Mouse (Mus musculus): ENCODE data around the gene Tpra1. TPM values are rescaled to one million over a fixed set of nuclear protein-coding genes. Genes with fewer than 3 reads are reported as not detected.
A peak's percentile ranks its signal among the peaks of the same experiment; 100 is the strongest.

Gene Tpra1
- polyA plus RNA-seq, 1 experiment from 2014 or later = 80.1 TPM

DNA sequence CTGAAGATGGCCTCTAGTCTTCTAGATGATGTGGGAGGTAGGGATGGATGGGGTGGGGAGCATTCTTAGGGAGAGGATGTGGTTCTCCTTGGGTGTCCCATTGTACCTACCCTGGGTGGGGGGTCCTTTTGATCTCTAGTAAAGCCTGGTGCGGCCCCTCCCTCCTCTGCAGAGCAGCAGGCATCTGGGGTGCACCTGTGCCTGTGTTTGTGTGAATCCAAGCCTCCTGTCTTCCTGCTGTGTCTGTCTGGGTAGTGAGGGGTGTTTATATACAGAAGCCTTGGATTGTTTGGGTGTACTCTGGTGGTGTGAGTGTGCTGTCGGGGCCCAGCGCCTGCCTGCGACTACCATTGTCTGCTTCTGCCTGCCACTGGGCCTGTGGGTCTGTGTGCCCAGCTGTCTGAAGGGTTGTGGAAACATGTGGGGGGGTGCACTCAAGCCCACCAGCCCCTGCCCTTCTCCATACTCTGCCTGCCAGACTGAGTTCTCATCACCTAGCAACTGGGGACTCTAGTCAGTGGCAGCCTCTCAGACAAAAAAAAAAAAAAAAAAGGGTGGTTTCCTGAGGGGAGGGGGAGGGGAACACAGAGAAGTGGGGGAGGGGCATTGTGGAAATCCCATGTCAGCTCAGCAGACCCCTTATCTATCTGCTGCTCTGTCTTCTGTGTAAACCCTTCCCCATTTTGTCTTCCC is 36.1 kb downstream of the Tpra1 start:
- Histone ChIP-seq H3K27me3 (ENCODE audit: control insufficient read depth, insufficient read depth, low read depth, low read length) (no peaks in the 10 kb centered on the region), H3K9me3 (ENCODE audit: control insufficient read depth, low read length) (no peaks in the 10 kb centered on the region), H3K4me2 (ENCODE audit: low read depth, low read length) (no peak overlapping the region), H3K27ac (ENCODE audit: low read length) (no peak overlapping the region), H3K4me3 (ENCODE audit: low read length) (no peak overlapping the region), H3K36me3 (ENCODE audit: control insufficient read depth, insufficient read depth, low read length) (no peaks in the 10 kb centered on the region), H3K9ac (ENCODE audit: low read length) (no peak overlapping the region), H3K4me1 (replicated peaks; ENCODE audit: control insufficient read depth, insufficient read depth, low read length) (peaks cover 28% of the 10 kb centered on the region)
- peak; percentile 32; the same call in 1 of the 2 replicates for ATAC-seq (ENCODE audit: low read depth)
- WGBS = 41% methylated on average over 4 of the region's 4 CpGs

DNA sequence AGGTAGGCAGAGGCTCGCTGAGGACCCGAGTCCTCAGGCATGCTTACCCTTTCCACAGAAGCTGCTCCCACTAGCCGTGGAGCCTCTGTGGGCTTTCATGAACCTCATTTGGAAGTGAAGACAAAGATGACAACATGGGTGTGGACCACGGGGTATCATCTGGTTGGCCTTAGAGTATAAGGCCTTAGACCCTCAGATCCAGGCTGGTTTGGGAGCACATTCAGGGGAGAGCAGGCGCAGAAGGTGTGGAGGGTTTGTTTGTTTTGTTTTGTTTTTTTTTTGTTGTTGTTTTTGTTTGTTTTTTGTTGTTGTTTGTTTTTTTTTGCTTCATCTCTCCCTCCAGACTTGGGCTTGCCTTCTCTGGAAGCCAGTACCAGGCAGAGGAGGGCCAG is 36.6 kb downstream of the Tpra1 start:
- Histone ChIP-seq H3K36me3 (ENCODE audit: control insufficient read depth, insufficient read depth, low read length) (no peaks in the 10 kb centered on the region), H3K4me3 (ENCODE audit: low read length) (no peak overlapping the region), H3K4me1 (replicated peaks; ENCODE audit: control insufficient read depth, insufficient read depth, low read length) (peaks cover 28% of the 10 kb centered on the region), H3K27ac (ENCODE audit: low read length) (peak overlapping the region; percentile 58; the same call in 1 of the 2 replicates), H3K9ac (ENCODE audit: low read length) (no peak overlapping the region), H3K27me3 (ENCODE audit: control insufficient read depth, insufficient read depth, low read depth, low read length) (no peaks in the 10 kb centered on the region), H3K9me3 (ENCODE audit: control insufficient read depth, low read length) (no peaks in the 10 kb centered on the region), H3K4me2 (ENCODE audit: low read depth, low read length) (no peak overlapping the region)
- 47% methylated on average over 5 of the region's 5 CpGs for WGBS
- no peak for ATAC-seq (ENCODE audit: low read depth)

DNA sequence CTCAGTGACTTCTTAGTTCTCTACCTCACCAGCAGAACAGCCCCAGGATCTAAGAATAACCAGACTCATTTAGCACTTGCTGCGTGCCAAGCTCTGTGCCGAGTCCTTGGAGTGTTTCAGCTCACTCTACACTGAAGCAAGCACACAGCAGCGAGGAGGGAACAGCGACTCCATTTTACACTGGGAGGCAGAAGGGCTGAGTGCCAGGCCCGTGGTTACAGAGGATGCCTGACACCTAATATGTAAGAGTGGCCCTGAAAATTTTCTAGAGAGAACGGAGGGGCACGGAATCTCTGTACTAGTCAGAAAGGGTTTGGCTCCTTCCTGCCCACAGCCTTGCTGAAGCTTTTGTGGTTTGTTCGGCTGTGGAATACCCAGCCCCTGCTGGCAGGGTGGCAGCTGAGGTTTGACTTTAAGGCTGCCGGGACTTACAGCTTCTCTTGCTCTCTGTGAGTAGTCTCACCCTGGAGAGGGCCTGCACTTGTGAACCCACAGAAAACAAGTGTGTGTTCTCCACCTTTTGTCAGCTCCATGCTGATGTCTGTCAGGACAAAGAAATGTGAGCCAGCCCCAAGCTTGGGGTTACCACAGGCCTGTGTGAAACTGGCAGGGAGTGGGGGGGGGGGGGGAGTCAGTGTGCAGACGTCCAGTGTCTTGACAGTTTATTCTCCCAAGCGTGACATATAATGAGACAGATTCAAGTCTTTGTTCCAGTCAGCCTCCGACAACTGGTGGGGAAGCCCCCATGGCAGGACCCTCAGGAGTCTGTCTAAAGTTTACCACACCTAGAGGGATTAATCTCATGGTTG is 37.4 kb downstream of the Tpra1 start:
- H3K27me3 ChIP-seq (ENCODE audit: control insufficient read depth, insufficient read depth, low read depth, low read length) = no peaks in the 10 kb centered on the region
- H3K9me3 ChIP-seq (ENCODE audit: control insufficient read depth, low read length) = no peaks in the 10 kb centered on the region
- no peak overlapping the region for H3K4me3 ChIP-seq (ENCODE audit: low read length)
- ATAC-seq (ENCODE audit: low read depth) = peak; percentile 35
- peaks cover 21% of the 10 kb centered on the region for H3K4me1 ChIP-seq (replicated peaks; ENCODE audit: control insufficient read depth, insufficient read depth, low read length)
- H3K27ac ChIP-seq (ENCODE audit: low read length) = peak overlapping the region; percentile 58
- 25% methylated on average over 12 of the region's 12 CpGs for WGBS
- H3K4me2 ChIP-seq (ENCODE audit: low read depth, low read length) = no peak overlapping the region
- H3K36me3 ChIP-seq (ENCODE audit: control insufficient read depth, insufficient read depth, low read length) = no peaks in the 10 kb centered on the region
- 0 out of 2 replicates have a peak overlapping the region, but pooled peaks have one; percentile 1 for H3K9ac ChIP-seq (ENCODE audit: low read length)

DNA sequence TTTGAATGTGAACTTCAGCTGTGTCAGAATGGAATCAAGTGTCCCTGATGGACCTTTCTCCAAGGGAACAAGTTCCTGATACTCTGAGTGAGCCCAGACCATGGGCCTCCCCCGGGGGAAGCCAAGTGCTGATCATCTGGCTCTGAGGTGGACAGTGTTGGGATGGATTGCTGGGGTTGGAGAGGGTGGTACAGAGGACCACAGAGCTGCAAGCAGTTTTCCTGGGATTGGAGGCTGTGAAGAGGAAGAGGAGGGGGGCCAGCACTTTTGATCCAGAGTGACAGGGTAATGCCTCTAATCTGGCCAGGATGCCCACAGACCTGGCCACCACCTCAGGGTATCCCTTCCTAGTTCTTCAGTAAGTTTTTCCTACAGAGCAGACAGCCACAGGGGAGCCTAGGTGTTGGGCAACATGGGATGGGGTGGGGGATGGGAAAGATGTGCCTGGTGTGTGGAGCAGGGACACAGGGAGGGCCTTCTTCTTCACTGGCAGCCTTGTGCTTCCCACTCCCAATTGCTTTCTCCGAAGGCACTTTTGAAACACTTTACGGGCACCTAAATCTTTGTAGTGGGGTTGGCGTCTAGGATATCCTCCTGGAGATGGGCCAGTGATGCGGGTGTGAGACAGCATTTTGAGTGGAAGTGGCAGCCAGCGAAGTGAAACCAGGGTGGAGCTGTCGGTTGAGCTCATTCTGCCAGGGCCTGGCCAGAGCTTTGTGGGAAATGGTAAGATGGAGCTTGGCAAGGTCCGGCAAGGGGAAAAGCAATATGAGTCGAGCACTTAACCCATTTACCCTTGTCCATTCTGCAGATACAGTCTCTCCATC is 38.3 kb downstream of the Tpra1 start:
- no peaks in the 10 kb centered on the region for H3K27me3 ChIP-seq (ENCODE audit: control insufficient read depth, insufficient read depth, low read depth, low read length)
- H3K4me2 ChIP-seq (ENCODE audit: low read depth, low read length) = no peak overlapping the region
- no peaks in the 10 kb centered on the region for H3K9me3 ChIP-seq (ENCODE audit: control insufficient read depth, low read length)
- WGBS = 65% methylated on average over 9 of the region's 9 CpGs
- H3K9ac ChIP-seq (ENCODE audit: low read length) = no peak overlapping the region
- H3K4me1 ChIP-seq (replicated peaks; ENCODE audit: control insufficient read depth, insufficient read depth, low read length) = peaks cover 14% of the 10 kb centered on the region
- H3K4me3 ChIP-seq (ENCODE audit: low read length) = no peak overlapping the region
- H3K27ac ChIP-seq (ENCODE audit: low read length) = peak overlapping the region; percentile 58
- no peak for ATAC-seq (ENCODE audit: low read depth)
- no peaks in the 10 kb centered on the region for H3K36me3 ChIP-seq (ENCODE audit: control insufficient read depth, insufficient read depth, low read length)

DNA sequence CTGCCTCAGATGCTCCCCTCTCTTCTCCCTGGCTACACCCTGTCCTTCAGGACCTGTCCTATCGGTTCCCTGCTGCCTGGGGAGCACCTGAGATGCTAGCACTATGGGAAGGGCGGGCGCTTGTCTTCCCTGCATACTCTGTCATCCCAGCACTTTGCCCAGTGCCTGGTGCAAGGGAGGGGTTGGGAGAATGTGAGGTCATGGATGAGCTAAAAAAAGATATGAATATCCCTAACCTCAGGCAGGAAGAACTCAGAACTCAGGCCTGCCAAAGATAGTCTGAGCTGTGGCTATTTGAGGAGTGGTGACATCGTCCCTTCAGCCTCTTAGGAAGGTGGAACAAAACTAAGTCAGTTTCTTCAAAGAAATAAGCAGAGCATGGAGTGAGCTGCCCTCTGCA is 39.6 kb downstream of the Tpra1 start:
- no peak; the same call in 1 of the 2 replicates for ATAC-seq (ENCODE audit: low read depth)
- H3K9me3 ChIP-seq (ENCODE audit: control insufficient read depth, low read length) = no peaks in the 10 kb centered on the region
- 59% methylated on average over 4 of the region's 4 CpGs for WGBS
- no peak overlapping the region for H3K9ac ChIP-seq (ENCODE audit: low read length)
- H3K4me3 ChIP-seq (ENCODE audit: low read length) = no peak overlapping the region
- no peak overlapping the region for H3K27ac ChIP-seq (ENCODE audit: low read length)
- no peak overlapping the region for H3K4me2 ChIP-seq (ENCODE audit: low read depth, low read length)
- H3K36me3 ChIP-seq (ENCODE audit: control insufficient read depth, insufficient read depth, low read length) = no peaks in the 10 kb centered on the region
- H3K4me1 ChIP-seq (replicated peaks; ENCODE audit: control insufficient read depth, insufficient read depth, low read length) = peaks cover 14% of the 10 kb centered on the region
- no peaks in the 10 kb centered on the region for H3K27me3 ChIP-seq (ENCODE audit: control insufficient read depth, insufficient read depth, low read depth, low read length)

DNA sequence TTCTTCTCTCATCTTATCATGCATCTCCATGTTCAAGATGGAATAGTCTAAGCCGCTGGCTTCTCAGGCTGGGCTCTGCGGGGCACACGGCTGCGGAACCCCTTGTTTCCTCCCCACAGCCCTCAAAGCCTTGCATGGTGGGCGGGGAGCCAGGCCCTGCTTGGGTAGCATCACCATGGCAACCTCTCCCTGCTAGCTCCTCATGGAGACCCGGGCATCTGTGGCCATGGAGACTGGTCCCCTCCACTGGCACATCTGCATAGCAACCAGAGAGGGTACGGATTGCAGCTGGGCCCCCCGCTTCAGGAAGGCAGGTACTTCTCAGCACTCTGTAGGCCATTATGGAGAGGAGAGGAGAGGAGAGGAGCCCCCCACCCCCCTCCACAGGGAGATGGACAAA is 40.5 kb downstream of the Tpra1 start:
- WGBS = 44% methylated on average over 8 of the region's 8 CpGs
- H3K4me1 ChIP-seq (replicated peaks; ENCODE audit: control insufficient read depth, insufficient read depth, low read length) = peaks cover 14% of the 10 kb centered on the region
- no peak for ATAC-seq (ENCODE audit: low read depth)
- H3K4me3 ChIP-seq (ENCODE audit: low read length) = no peak overlapping the region
- H3K27me3 ChIP-seq (ENCODE audit: control insufficient read depth, insufficient read depth, low read depth, low read length) = no peaks in the 10 kb centered on the region
- H3K27ac ChIP-seq (ENCODE audit: low read length) = no peak overlapping the region
- no peaks in the 10 kb centered on the region for H3K9me3 ChIP-seq (ENCODE audit: control insufficient read depth, low read length)
- H3K9ac ChIP-seq (ENCODE audit: low read length) = no peak overlapping the region
- H3K36me3 ChIP-seq (ENCODE audit: control insufficient read depth, insufficient read depth, low read length) = no peaks in the 10 kb centered on the region
- H3K4me2 ChIP-seq (ENCODE audit: low read depth, low read length) = no peak overlapping the region

DNA sequence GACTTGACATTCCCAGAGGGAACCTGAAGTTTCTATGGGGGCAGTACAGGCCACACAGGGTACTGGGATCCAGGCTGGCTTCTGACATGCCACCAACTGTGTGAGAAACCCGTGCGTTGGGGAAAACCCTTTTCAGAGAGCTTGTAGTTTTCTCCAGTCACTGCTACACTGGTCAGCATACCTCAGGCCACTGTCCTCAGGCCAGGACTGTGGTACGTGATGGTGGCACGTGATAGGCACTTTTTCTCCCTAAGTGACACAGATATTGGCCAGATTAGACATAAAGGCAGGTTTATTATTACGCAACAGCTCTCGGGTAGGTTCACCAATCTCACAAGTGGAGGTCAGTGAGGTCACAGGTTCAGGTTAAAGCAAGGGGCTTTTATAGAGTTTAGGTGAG is 41.6 kb downstream of the Tpra1 start:
- Histone ChIP-seq H3K36me3 (ENCODE audit: control insufficient read depth, insufficient read depth, low read length) (no peaks in the 10 kb centered on the region), H3K9ac (ENCODE audit: low read length) (no peak overlapping the region), H3K4me2 (ENCODE audit: low read depth, low read length) (no peak overlapping the region), H3K4me3 (ENCODE audit: low read length) (no peak overlapping the region), H3K9me3 (ENCODE audit: control insufficient read depth, low read length) (no peaks in the 10 kb centered on the region), H3K4me1 (replicated peaks; ENCODE audit: control insufficient read depth, insufficient read depth, low read length) (peaks cover 11% of the 10 kb centered on the region), H3K27me3 (ENCODE audit: control insufficient read depth, insufficient read depth, low read depth, low read length) (no peaks in the 10 kb centered on the region), H3K27ac (ENCODE audit: low read length) (no peak overlapping the region)
- WGBS = 71% methylated on average over 6 of the region's 6 CpGs
- no peak for ATAC-seq (ENCODE audit: low read depth)

DNA sequence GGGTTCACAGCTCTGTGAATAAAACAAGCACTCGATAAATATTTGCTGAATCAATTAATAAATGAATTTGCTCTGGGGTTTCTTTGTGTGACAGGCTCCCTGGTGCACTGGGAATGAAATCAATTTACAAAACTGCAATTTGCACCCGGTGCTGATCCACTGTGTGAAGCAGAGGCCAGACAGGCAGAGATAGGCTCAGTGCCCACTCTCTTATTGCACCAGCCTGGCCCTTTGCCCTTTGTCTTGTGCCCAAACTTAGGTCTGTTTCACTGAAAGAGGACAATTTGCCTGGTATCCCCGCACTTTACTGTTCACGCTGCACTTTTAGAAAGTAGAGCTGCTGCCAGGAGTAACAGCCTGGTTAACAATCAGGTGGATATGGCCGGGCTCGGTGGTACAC is 44.4 kb downstream of the Tpra1 start:
- Histone ChIP-seq H3K4me2 (ENCODE audit: low read depth, low read length) (no peak overlapping the region), H3K9me3 (ENCODE audit: control insufficient read depth, low read length) (no peaks in the 10 kb centered on the region), H3K36me3 (ENCODE audit: control insufficient read depth, insufficient read depth, low read length) (no peaks in the 10 kb centered on the region), H3K9ac (ENCODE audit: low read length) (no peak overlapping the region), H3K27me3 (ENCODE audit: control insufficient read depth, insufficient read depth, low read depth, low read length) (no peaks in the 10 kb centered on the region), H3K4me1 (replicated peaks; ENCODE audit: control insufficient read depth, insufficient read depth, low read length) (no peaks in the 10 kb centered on the region), H3K4me3 (ENCODE audit: low read length) (no peak overlapping the region), H3K27ac (ENCODE audit: low read length) (no peak overlapping the region)
- WGBS = 79% methylated on average over 6 of the region's 6 CpGs
- ATAC-seq (ENCODE audit: low read depth) = no peak

DNA sequence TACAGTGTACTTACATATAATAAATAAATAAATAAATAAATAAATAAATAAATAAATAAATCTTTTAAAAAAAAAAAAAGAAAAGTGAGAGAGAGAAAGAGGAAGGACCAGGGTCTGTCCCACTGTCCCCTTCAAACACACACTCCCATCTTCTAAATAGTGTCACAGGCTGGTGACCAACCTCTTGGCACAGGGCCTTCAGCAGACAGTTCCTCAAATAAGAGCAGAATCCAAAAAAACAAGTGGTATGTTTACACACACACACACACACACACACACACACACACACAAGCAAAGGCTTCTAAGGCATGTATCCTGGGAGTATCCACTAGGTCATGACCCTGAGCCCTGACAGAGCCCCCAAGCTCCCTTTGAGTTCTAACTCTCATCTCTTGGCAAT is 45.7 kb downstream of the Tpra1 start:
- Histone ChIP-seq H3K27ac (ENCODE audit: low read length) (no peak overlapping the region), H3K4me1 (replicated peaks; ENCODE audit: control insufficient read depth, insufficient read depth, low read length) (no peaks in the 10 kb centered on the region), H3K9me3 (ENCODE audit: control insufficient read depth, low read length) (no peaks in the 10 kb centered on the region), H3K9ac (ENCODE audit: low read length) (no peak overlapping the region), H3K4me3 (ENCODE audit: low read length) (no peak overlapping the region), H3K36me3 (ENCODE audit: control insufficient read depth, insufficient read depth, low read length) (no peaks in the 10 kb centered on the region), H3K27me3 (ENCODE audit: control insufficient read depth, insufficient read depth, low read depth, low read length) (no peaks in the 10 kb centered on the region), H3K4me2 (ENCODE audit: low read depth, low read length) (no peak overlapping the region)
- no peak for ATAC-seq (ENCODE audit: low read depth)
